Mouse (Mus musculus) liver, embryonic 15.5 days (tissue): Measurements from ENCODE around the gene Gins2. TPM values are rescaled to one million over a fixed set of nuclear protein-coding genes. Genes with fewer than 3 reads are reported as not detected.
A peak's percentile ranks its signal among the peaks of the same experiment; 100 is the strongest.

Source experiments
- ATAC-seq: fragments of 200-750 bp; cut with Nextera tagmentation; 2 replicates; pipeline ENCODE4 v1.8.0; 2017; ENCODE audit warnings: moderate number of reproducible peaks, mild to moderate bottlenecking, moderate library complexity; ENCODE audit not compliant: insufficient read depth
- H3K27ac ChIP-seq: fragments of 300-500 bp; sonication (generic); replicated peaks from 2 replicates; pipeline ENCODE4 v1.5.1; 2015; ENCODE audit warnings: mild to moderate bottlenecking, inconsistent platforms
- H3K27me3 ChIP-seq: fragments of 300-500 bp; sonication (generic); 2 replicates; pipeline ENCODE4 v1.6.1; 2015; ENCODE audit warnings: mild to moderate bottlenecking, inconsistent platforms
- H3K36me3 ChIP-seq: fragments of 300-500 bp; sonication (generic); replicated peaks from 2 replicates; pipeline ENCODE4 v1.6.1; 2015; ENCODE audit warnings: moderate library complexity, mild to moderate bottlenecking, inconsistent platforms
- H3K4me1 ChIP-seq: fragments of 300-500 bp; sonication (generic); replicated peaks from 2 replicates; pipeline ENCODE4 v1.6.1; 2015; ENCODE audit warnings: inconsistent platforms
- H3K4me2 ChIP-seq: fragments of 300-500 bp; sonication (generic); 2 replicates; pipeline ENCODE4 v1.6.1; 2015; ENCODE audit warnings: moderate library complexity, mild to moderate bottlenecking, inconsistent platforms
- H3K4me3 ChIP-seq: fragments of 300-500 bp; sonication (generic); replicated peaks from 2 replicates; pipeline ENCODE4 v1.5.1; 2015; ENCODE audit warnings: mild to moderate bottlenecking, inconsistent platforms
- H3K9ac ChIP-seq: fragments of 300-500 bp; sonication (generic); 2 replicates; pipeline ENCODE4 v1.6.1; 2015; ENCODE audit warnings: moderate library complexity, mild to moderate bottlenecking, inconsistent platforms
- H3K9me3 ChIP-seq: fragments of 300-500 bp; sonication (generic); replicated peaks from 2 replicates; pipeline ENCODE4 v1.6.1; 2016; ENCODE audit warnings: inconsistent platforms
- whole genome bisulfite sequencing: fragments of 180-500 bp; shearing (Covaris S2); methylation state at CpG from one replicate; pipeline ENCODE4 v1.1.7; 2015; ENCODE audit warnings: mixed read lengths; ENCODE audit not compliant: insufficient replicate concordance; 5-methylcytosine and 5-hydroxymethylcytosine counted together
- polyA plus RNA-seq: library from polyadenylated mRNA; unstranded; fragments of >200 nt; fragmentation: Nextera tagmentation; extraction: Ambion mirVana; gene quantifications from 2 replicates; pipeline ENCODE4 v1.2.1, GENCODE M21; 2015

Gins2 gene
- polyA plus RNA-seq, 1 experiment from 2014 or later = 52.3 TPM

DNA sequence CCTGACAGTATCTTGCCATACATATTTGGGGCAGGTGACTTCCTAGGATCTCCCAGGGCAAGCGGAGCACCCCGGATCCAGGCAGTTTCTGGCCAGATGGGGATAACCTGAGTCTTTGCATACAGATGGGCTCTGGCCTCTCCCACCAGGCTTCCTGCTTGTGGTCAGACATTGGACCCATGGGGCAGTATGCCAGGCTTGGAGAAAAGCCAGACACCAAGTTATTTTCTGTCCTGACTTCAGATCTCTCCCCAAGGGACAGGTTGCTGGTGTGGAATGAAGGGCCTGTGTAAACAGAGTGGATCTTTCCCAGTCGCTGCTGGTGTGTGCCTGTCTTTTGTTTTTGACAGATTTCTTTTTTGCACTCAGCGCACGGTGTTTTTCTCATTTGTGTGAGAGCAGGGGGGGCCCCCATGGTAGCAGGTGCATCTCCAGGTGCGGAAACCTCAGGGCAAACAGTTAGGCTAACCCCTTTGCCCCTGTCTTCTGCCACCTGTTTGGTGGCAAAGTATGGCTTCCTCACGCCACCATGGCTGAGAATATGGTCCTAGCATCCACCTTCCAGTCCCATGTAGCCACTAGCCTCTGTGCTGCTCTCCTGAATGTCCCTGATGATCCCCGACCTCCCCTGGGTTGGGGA is 45.6 kb downstream of the Gins2 start:
- Histone ChIP-seq H3K4me2 (peak overlapping the region; percentile 10), H3K9ac (no peak overlapping the region), H3K36me3 (peaks cover 26% of the 10 kb centered on the region), H3K4me1 (peaks cover 99% of the 10 kb centered on the region), H3K27me3 (no peaks in the 10 kb centered on the region), H3K27ac (peak overlapping the region; percentile 66), H3K4me3 (no peak overlapping the region), H3K9me3 (no peaks in the 10 kb centered on the region)
- ATAC-seq = no peak
- WGBS = 76% methylated on average over 8 of the region's 8 CpGs

DNA sequence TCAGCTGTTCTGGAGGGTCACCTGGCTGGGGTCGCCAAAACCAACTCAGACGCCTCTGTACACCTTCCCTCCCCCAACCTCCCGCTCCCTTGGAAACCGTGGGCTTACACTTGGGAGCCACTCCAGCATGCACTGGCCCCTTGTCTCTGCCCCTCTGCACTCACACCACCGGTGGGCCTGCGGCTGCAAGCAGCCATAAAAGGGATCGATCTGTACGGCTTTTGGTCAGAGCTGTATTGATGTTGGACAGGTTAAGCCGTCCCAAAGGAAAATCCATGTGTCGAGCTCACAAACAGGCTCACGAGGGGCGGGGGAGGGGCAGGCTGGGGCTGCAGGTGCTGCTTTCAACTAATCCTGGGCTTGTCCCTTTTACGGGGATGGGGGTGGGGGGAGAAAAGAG is 46.1 kb downstream of the Gins2 start:
- Histone ChIP-seq H3K4me1 (peaks cover 99% of the 10 kb centered on the region), H3K9me3 (no peaks in the 10 kb centered on the region), H3K27ac (peak overlapping the region; percentile 66; the same call in 1 of the 2 replicates), H3K4me3 (no peak overlapping the region), H3K9ac (no peak overlapping the region), H3K27me3 (no peaks in the 10 kb centered on the region), H3K36me3 (peaks cover 21% of the 10 kb centered on the region), H3K4me2 (peak overlapping the region; percentile 32; the same call in 1 of the 2 replicates)
- ATAC-seq = no peak
- WGBS = 57% methylated on average over 13 of the region's 13 CpGs

DNA sequence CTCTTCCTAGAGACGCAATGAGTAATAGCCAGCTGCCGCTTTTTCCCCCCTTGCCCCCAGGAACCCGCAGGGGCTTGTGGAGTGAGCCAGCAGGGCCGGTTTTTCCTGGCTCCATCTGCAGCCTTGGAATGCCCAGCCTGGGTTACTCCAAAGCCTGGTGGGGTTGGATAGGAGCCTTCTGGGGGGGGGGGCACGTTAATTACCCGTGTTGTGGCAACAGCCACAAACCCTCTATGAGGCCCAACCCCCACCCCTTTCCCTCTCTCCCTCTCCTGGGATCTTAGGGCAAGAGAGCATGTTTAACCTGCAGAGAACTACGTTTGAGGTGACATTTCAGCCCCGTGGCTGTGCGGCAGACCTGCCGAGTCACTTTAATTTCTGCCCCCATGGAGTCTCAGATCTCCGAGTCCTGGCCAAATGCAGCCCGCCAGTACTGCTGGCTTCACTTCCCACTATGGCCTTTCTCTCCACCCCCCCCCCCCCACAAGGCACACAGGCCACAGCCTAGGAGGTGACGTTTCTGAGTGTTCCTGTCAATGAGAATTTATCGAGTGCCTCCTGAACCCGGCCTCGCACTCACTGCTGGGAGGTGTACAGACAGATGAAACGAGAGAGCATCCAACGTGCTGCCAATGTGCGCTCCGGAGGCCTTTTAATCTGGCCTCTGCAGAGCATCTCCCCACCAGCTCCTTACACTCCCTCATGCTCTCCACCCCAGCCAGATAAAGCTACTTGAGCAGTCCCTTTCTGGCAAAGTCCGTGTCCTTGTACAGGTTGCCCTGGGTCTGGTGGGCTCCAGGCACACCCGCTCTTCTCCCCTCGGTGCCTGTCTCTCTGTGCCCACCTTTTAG is 49.1 kb downstream of the Gins2 start:
- 11% methylated on average over 23 of the region's 23 CpGs for WGBS
- H3K9ac ChIP-seq = peak overlapping the region; percentile 88

DNA sequence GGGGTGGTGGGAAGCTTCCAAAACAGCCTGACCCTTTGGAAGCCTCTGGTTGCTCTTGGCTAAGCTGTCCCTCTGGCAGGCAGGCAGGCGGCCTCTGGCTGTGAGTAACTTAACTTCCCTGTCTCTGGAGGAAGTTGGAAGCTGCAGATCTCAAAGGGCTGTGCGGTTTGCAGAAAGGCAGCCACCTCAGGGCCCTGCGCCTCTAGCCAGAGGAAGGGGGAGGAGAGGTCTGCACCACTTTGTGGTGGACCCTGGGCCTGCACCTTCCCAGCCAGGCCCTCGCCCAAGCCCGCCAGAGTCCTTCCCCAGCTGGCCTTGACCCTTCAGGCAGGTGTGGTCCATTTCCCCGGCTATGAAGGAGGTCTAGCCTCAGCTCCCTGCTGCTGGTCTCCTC is 49.7 kb downstream of the Gins2 start:
- Histone ChIP-seq H3K27ac (peak overlapping the region; percentile 96), H3K27me3 (no peaks in the 10 kb centered on the region), H3K4me3 (peak overlapping the region; percentile 69), H3K9me3 (no peaks in the 10 kb centered on the region), H3K36me3 (peaks cover 5% of the 10 kb centered on the region), H3K9ac (peak overlapping the region; percentile 88), H3K4me2 (peak overlapping the region; percentile 100), H3K4me1 (peaks cover 97% of the 10 kb centered on the region)
- WGBS = 16% methylated on average over 6 of the region's 6 CpGs
- no peak for ATAC-seq

More for the DNA sequence above, 49.1 kb downstream of the Gins2 start:
- Histone ChIP-seq H3K27ac (peak overlapping the region; percentile 96), H3K4me3 (peak overlapping the region; percentile 69), H3K36me3 (peaks cover 5% of the 10 kb centered on the region), H3K4me2 (peak overlapping the region; percentile 100), H3K9me3 (no peaks in the 10 kb centered on the region), H3K4me1 (peaks cover 97% of the 10 kb centered on the region), H3K27me3 (no peaks in the 10 kb centered on the region)
- peak; percentile 46 for ATAC-seq

DNA sequence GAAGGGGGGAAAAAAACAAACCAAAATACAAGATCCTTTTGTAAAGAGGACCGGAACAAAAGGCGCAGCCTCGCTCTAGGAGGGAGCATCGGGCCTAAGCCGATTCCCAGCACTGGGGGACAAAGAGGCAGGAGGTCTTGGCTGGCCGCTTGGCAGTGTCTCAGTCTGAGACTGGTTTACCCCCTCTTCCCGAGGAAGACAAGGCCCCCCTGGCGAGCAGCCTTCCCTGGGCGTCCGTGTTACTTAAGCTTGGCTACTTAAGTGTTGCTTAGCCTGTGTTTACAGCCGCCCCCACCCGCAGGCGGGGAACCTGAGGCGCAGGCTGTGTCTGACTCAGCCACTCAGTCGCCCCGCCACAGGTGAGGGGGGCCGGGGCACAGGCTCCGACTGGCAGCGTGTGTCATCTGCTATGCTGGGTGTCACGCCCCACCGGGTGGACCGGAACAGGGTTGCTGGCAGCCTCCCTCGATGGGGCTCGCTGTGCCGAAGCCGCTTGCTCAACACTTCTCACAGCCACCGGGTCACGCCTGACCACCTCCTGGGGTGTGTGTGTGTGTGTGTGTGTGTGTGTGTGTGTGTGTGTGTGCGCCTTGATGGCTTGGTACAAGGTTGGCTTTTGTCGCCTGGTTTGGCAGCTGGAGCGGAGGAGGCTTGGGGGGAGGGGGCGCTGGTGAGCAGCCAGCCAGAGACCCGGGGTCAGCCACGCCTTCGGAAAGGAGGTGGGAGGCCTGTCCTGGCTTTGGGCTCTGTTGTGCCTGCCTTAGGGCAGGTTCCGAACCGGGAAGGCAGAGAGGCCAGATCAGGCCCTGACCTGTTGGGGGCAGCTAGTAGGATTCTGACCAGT is 50.5 kb downstream of the Gins2 start:
- peaks cover 5% of the 10 kb centered on the region for H3K36me3 ChIP-seq
- peak; percentile 9; the same call in 1 of the 2 replicates for ATAC-seq
- H3K27ac ChIP-seq = peak overlapping the region; percentile 96
- H3K4me1 ChIP-seq = peaks cover 97% of the 10 kb centered on the region
- H3K9me3 ChIP-seq = no peaks in the 10 kb centered on the region
- peak overlapping the region; percentile 69 for H3K4me3 ChIP-seq
- under 1% methylated on average over 37 of the region's 37 CpGs for WGBS
- H3K9ac ChIP-seq = peak overlapping the region; percentile 88
- H3K4me2 ChIP-seq = peak overlapping the region; percentile 100
- H3K27me3 ChIP-seq = 0 out of 2 replicates have a peak, but pooled peaks cover 6% of the 10 kb centered on the region

DNA sequence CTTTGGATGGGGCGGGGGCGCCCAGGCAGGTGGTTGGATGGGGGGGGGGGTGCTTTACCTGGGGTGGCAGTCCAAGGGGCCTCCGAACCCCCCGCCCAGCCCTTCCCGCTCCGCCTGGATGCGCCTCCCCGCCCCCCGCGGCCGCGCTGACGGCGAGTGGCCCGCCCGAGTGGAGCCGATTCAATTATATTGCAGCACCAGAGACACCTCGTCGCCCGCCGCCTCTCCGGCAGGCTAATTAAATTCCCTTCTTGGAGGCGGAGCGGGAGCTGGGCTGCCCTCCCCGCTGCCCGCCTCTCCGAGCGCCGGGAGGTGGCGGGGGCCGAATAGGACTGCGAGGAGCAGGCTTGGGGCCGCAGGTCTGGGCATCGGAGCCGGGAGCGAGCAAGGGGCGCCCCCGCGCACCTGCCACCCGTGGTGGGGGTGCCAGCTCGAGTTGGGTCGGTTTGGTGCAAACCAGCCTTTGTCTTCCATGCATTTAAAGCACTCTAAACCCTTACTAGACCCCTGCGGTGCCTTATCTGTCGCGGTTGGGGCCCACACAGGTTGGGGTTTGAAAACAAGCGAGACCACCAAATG is 51.2 kb downstream of the Gins2 start:
- under 1% methylated on average over 44 of the region's 46 CpGs for WGBS
- H3K9ac ChIP-seq = peak overlapping the region; percentile 88
- no peak for ATAC-seq
- H3K4me3 ChIP-seq = peak overlapping the region; percentile 69
- H3K27me3 ChIP-seq = peaks cover 6% of the 10 kb centered on the region; the same call in 1 of the 2 replicates
- H3K4me2 ChIP-seq = peak overlapping the region; percentile 100
- H3K4me1 ChIP-seq = peaks cover 97% of the 10 kb centered on the region
- peaks cover 5% of the 10 kb centered on the region for H3K36me3 ChIP-seq
- H3K27ac ChIP-seq = peak overlapping the region; percentile 96
- H3K9me3 ChIP-seq = no peaks in the 10 kb centered on the region

DNA sequence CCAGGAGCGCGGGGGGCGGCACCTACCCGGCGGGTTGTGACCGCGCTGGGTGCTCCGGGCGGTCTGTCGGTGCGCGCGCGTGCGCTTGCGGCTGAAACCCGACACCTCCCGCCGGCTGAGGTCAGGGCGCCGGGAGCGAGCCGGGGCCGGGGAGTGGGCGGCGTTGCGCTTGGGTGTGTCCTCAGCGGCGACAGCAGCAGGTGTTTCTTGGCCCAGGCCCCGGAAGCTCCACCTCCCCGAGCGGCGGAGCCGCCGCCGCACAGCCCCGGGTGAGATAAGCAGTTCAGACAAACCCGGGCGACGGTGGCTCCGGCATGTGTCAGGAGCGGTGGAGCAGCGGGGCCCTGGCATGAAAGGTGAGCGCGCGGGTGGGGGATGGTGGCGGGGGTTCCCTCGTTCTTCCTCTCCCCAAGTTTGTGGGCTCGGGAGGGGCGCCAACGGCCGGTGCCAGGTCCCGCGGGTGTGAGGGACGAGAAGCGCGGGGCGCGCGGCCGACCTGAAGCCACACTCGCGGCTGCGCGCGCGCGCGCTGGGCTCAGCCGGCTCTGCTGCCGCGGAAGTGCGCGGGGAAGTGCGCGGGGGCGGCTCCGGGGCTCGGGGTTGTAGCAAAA is 51.8 kb downstream of the Gins2 start:
- peak; percentile 80 for ATAC-seq
- peak overlapping the region; percentile 100 for H3K4me2 ChIP-seq
- H3K4me1 ChIP-seq = peaks cover 97% of the 10 kb centered on the region
- no peaks in the 10 kb centered on the region for H3K9me3 ChIP-seq
- H3K36me3 ChIP-seq = peaks cover 5% of the 10 kb centered on the region
- H3K4me3 ChIP-seq = peak overlapping the region; percentile 69
- under 1% methylated on average over 79 of the region's 79 CpGs for WGBS
- H3K27ac ChIP-seq = peak overlapping the region; percentile 96
- peak overlapping the region; percentile 88 for H3K9ac ChIP-seq
- H3K27me3 ChIP-seq = peaks cover 6% of the 10 kb centered on the region; the same call in 1 of the 2 replicates

DNA sequence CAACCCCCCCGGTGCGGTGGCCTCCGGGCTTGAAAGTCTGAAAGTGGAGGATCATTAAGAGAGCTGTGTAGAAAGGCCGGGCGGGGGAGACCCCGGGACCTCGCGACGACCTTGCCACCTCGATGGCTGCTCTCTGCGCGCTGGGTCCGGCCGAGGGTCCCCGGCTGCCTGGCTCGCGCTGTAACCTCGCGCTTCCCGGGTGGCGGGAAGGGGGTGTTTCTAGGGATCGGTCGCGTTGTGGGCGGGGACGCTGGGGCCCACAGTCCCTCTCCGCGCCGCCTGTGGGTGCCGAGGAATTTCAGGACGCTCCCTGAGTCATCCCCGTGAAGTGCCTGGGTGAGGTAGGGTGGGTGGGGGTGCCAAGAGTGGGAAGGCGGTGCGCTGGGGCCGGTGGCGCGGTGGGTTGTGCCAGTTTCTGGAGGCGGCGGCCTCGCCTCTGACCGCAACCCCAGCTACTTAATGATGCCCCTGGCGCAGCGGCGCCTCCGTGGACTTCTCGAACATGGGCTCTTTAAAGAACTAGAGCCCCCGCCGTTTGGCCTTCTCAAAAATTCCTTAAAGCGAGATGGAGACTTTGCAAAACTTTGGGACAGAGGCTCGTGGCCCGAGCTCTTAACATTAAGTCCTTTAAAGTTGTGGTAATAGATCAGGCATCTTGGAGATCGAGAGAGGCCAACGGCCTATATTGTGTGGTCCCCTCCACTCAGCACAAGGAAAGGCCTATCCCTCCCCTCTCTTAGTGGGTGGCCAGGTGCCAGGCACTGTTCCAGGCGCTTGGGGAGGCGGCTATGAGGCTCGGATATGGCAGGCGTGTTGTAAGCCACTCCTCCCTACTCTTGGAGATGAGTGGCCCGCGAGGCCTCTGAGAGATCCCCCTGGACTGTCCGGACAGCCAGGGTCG is 52.5 kb downstream of the Gins2 start:
- under 1% methylated on average over 58 of the region's 61 CpGs for WGBS
- Histone ChIP-seq H3K4me1 (peaks cover 97% of the 10 kb centered on the region), H3K27ac (peak overlapping the region; percentile 96), H3K4me2 (peak overlapping the region; percentile 100), H3K27me3 (peaks cover 6% of the 10 kb centered on the region; the same call in 1 of the 2 replicates), H3K9ac (peak overlapping the region; percentile 88), H3K36me3 (peaks cover 3% of the 10 kb centered on the region; the same call in 1 of the 2 replicates), H3K9me3 (no peaks in the 10 kb centered on the region), H3K4me3 (peak overlapping the region; percentile 69)
- ATAC-seq = peak; percentile 41

DNA sequence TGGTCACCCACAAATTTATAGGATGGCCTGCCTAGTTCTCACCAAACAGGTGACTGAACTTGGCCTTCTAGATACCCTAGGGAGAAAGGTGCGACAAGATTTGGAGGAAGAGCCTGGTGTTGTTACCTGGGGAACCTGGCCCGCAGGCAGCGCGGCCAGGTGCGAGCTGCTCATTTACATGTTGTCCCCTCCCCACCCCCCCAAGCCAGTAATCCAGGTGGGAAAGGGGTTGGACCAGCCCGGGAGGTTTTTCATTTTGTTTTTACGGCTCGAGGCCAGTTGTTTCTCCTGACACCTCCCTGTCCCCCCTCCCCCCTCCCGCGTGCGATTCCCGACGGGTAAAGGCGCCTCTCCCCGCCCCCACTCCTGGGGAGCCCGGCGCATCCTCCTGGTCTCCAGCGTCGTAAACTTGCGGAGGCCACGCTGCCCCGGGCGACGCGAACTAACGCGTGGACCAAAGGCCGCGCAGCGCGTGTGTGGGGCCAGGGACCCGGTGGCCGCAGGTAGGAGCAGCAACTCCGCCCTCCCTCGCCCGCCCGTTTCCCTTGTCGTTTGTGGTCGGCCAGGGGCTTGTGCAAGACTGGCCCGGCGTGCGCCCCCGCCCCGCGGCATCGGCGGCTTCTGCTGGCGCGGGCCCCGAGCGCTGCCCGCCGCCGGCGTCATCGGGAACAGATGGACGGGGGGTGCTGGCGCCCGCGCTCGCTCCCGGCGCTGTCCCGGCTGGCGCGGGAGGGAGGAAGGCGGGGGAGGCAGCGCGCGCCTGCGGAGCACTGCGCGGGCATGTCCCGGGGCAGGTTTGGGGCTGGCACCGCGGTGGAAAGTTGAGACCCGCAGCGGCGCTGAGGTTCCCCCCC is 53.4 kb downstream of the Gins2 start:
- Histone ChIP-seq H3K27me3 (peaks cover 6% of the 10 kb centered on the region; the same call in 1 of the 2 replicates), H3K36me3 (peaks cover 5% of the 10 kb centered on the region), H3K4me3 (peak overlapping the region; percentile 69), H3K4me1 (peaks cover 95% of the 10 kb centered on the region), H3K27ac (peak overlapping the region; percentile 96), H3K9me3 (no peaks in the 10 kb centered on the region), H3K9ac (peak overlapping the region; percentile 88), H3K4me2 (peak overlapping the region; percentile 100)
- under 1% methylated on average over 79 of the region's 79 CpGs for WGBS
- ATAC-seq = no peak
